Comparison of ENCODE assay signal across 19 mouse cellular contexts in the genomic region with DNA sequence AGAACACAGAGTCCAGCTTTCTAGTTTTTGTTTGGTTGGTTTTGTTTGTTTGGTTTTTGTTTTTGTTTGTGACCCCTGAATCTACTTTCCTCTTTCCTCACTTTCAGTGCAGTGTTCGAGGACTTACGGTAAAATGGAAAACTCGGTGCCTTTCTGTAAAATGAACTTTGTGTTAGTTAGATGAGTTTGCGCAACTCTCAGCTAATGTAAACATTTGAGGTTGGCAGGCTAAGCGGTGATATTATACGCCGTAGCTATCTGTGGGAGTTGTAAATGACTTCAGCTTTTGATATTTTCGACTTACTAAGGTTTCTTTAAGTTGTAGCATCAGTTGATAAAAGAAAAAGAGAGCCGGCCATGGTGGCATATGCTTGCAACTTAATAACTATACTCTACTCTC. TPM values are rescaled to one million over a fixed set of nuclear protein-coding genes. Genes with fewer than 3 reads are reported as not detected.
A peak's percentile ranks its signal among the peaks of the same experiment; 100 is the strongest.
DNase-seq lines count a peak whose midpoint lies in the region; ATAC-seq and TF ChIP-seq lines count a peak whose summit lies in the region.
"Had no signal": no experiment of that assay in that cellular context is flagged by ENCODE, and none has a peak within 500 bp of the region (broad histone marks: within the 10 kb centered on the region; RNA-seq: fewer than 3 reads in every experiment).

No protein-coding gene starts in this region.

- no peaks in the 10 kb centered on the region for H3K36me3 ChIP-seq in liver, embryonic 13.5 days
- no peaks in the 10 kb centered on the region for H3K36me3 ChIP-seq in C2C12 (ENCODE audit: control insufficient read depth, insufficient read depth)
- H3K36me3 ChIP-seq in intestine, embryonic 15.5 days: no peaks in the 10 kb centered on the region
- H3K36me3 ChIP-seq in midbrain, embryonic 16.5 days (ENCODE audit: control insufficient read depth, insufficient read depth, low read length): no peaks in the 10 kb centered on the region
- H3K36me3 ChIP-seq in hindbrain, postnatal 0 days (ENCODE audit: insufficient read depth, low read length): no peaks in the 10 kb centered on the region
- H3K36me3 ChIP-seq: embryonic facial prominence, embryonic 13.5 days; heart, embryonic 13.5 days; liver, embryonic 15.5 days; midbrain, embryonic 15.5 days had no signal

- H3K79me2 ChIP-seq in C2C12 (ENCODE audit: control insufficient read depth, insufficient read depth): no peaks in the 10 kb centered on the region

- no peak overlapping the region for H3K4me3 ChIP-seq in liver, embryonic 13.5 days (replicated peaks)
- H3K4me3 ChIP-seq in C2C12 (ENCODE audit: insufficient read depth, poor library complexity, severe bottlenecking): no peak overlapping the region
- H3K4me3 ChIP-seq in intestine, embryonic 15.5 days (replicated peaks): no peak overlapping the region
- no peak overlapping the region for H3K4me3 ChIP-seq in midbrain, embryonic 16.5 days (ENCODE audit: low read depth, low read length)
- no peak overlapping the region for H3K4me3 ChIP-seq in hindbrain, postnatal 0 days (ENCODE audit: low read length)
- H3K4me3 ChIP-seq: embryonic facial prominence, embryonic 13.5 days; heart, embryonic 13.5 days; liver, embryonic 15.5 days; midbrain, embryonic 15.5 days had no signal

- no peak overlapping the region for H3K9ac ChIP-seq in liver, embryonic 13.5 days
- H3K9ac ChIP-seq in intestine, embryonic 15.5 days: no peak overlapping the region
- H3K9ac ChIP-seq in midbrain, embryonic 16.5 days (ENCODE audit: low read depth, low read length): no peak overlapping the region
- H3K9ac ChIP-seq in hindbrain, postnatal 0 days (replicated peaks; ENCODE audit: low read length): no peak overlapping the region
- H3K9ac ChIP-seq: embryonic facial prominence, embryonic 13.5 days; forebrain, postnatal 0 days; heart, embryonic 13.5 days; liver, embryonic 15.5 days; midbrain, embryonic 15.5 days had no signal

- no peak overlapping the region for H3ac ChIP-seq in C2C12 (ENCODE audit: control insufficient read depth, insufficient read length, low read depth)

- TF ChIP-seq CTCF in C2C12 (IDR thresholded peaks at IDR 0.05; ENCODE audit: control insufficient read depth, insufficient read depth, insufficient read length): no peak
- no peak for TF ChIP-seq CTCF in hindbrain, postnatal 0 days (IDR thresholded peaks at IDR 0.05; ENCODE audit: low read depth)

- H3K9me3 ChIP-seq in liver, embryonic 13.5 days (replicated peaks): no peaks in the 10 kb centered on the region
- no peaks in the 10 kb centered on the region for H3K9me3 ChIP-seq in intestine, embryonic 15.5 days
- no peaks in the 10 kb centered on the region for H3K9me3 ChIP-seq in midbrain, embryonic 16.5 days (replicated peaks; ENCODE audit: control insufficient read depth, low read length, poor library complexity, severe bottlenecking)
- no peaks in the 10 kb centered on the region for H3K9me3 ChIP-seq in hindbrain, postnatal 0 days (ENCODE audit: low read length)
- H3K9me3 ChIP-seq: embryonic facial prominence, embryonic 13.5 days; heart, embryonic 13.5 days; liver, embryonic 15.5 days; midbrain, embryonic 15.5 days had no signal

- ATAC-seq in liver, embryonic 13.5 days (ENCODE audit: low read depth): peak; percentile 36; the same call in 1 of the 2 replicates
- peak; percentile 81 for ATAC-seq in intestine, embryonic 15.5 days
- ATAC-seq in midbrain, embryonic 16.5 days: no peak
- no peak for ATAC-seq in hindbrain, postnatal 0 days
- ATAC-seq: hindbrain, embryonic 16.5 days; midbrain, embryonic 15.5 days had no signal

- no peak for DNase-seq in liver, embryonic 13.5 days
- DNase-seq in liver: no peak
- DNase-seq in lung, postnatal 36 days: peak; percentile 53
- DNase-seq in hindbrain, postnatal 0 days (ENCODE audit: low spot score): no peak
- DNase-seq in Muller cell, postnatal 12 days (ENCODE audit: inconsistent ontology term): no peak
- DNase-seq: B cell, adult 2 months; cerebellum, adult 9-10 months; retina, postnatal 1 day; thymus, postnatal 14 days had no signal

- no peak overlapping the region for H3K4me2 ChIP-seq in liver, embryonic 13.5 days
- H3K4me2 ChIP-seq in intestine, embryonic 15.5 days (replicated peaks): 0 out of 2 replicates have a peak overlapping the region, but pooled peaks have one; percentile 17
- no peak overlapping the region for H3K4me2 ChIP-seq in midbrain, embryonic 16.5 days (ENCODE audit: low read length)
- H3K4me2 ChIP-seq in hindbrain, postnatal 0 days (ENCODE audit: low read depth, low read length): no peak overlapping the region
- H3K4me2 ChIP-seq: embryonic facial prominence, embryonic 13.5 days; heart, embryonic 13.5 days; liver, embryonic 15.5 days; midbrain, embryonic 15.5 days had no signal

- H3K27me3 ChIP-seq in liver, embryonic 13.5 days: no peaks in the 10 kb centered on the region
- H3K27me3 ChIP-seq in C2C12 (ENCODE audit: control insufficient read depth, insufficient read depth, insufficient read length): no peaks in the 10 kb centered on the region
- no peaks in the 10 kb centered on the region for H3K27me3 ChIP-seq in intestine, embryonic 15.5 days (replicated peaks)
- no peaks in the 10 kb centered on the region for H3K27me3 ChIP-seq in midbrain, embryonic 16.5 days (ENCODE audit: control insufficient read depth, insufficient read depth, low read depth, low read length)
- H3K27me3 ChIP-seq in hindbrain, postnatal 0 days (ENCODE audit: insufficient read depth, low read length): no peaks in the 10 kb centered on the region
- H3K27me3 ChIP-seq: embryonic facial prominence, embryonic 13.5 days; liver, embryonic 15.5 days; midbrain, embryonic 15.5 days had no signal

- H3K27ac ChIP-seq in liver, embryonic 13.5 days: no peak overlapping the region
- peak overlapping the region; percentile 79; the same call in 1 of the 2 replicates for H3K27ac ChIP-seq in intestine, embryonic 15.5 days
- H3K27ac ChIP-seq in midbrain, embryonic 16.5 days (ENCODE audit: low read length): no peak overlapping the region
- no peak overlapping the region for H3K27ac ChIP-seq in hindbrain, postnatal 0 days
- H3K27ac ChIP-seq: embryonic facial prominence, embryonic 13.5 days; heart, embryonic 13.5 days; liver, embryonic 15.5 days; midbrain, embryonic 15.5 days had no signal

- H3K79me3 ChIP-seq in C2C12 (ENCODE audit: low read depth): no peaks in the 10 kb centered on the region

- WGBS in liver, embryonic 13.5 days (ENCODE audit: insufficient replicate concordance): 69% methylated on average over 9 of the region's 9 CpGs
- 53% methylated on average over 9 of the region's 9 CpGs for WGBS in intestine, embryonic 15.5 days
- WGBS in midbrain, embryonic 16.5 days: 91% methylated on average over 9 of the region's 9 CpGs
- 85% methylated on average over 9 of the region's 9 CpGs for WGBS in hindbrain, postnatal 0 days

- H3K4me1 ChIP-seq in liver, embryonic 13.5 days (replicated peaks): no peaks in the 10 kb centered on the region
- H3K4me1 ChIP-seq in intestine, embryonic 15.5 days (replicated peaks): no peaks in the 10 kb centered on the region
- no peaks in the 10 kb centered on the region for H3K4me1 ChIP-seq in midbrain, embryonic 16.5 days (ENCODE audit: control insufficient read depth, insufficient read depth, low read length)
- H3K4me1 ChIP-seq in hindbrain, postnatal 0 days (ENCODE audit: insufficient read depth, low read length): no peaks in the 10 kb centered on the region
- H3K4me1 ChIP-seq: embryonic facial prominence, embryonic 13.5 days; liver, embryonic 15.5 days; midbrain, embryonic 15.5 days had no signal

TF ChIP-seq in C2C12, 6 proteins besides CTCF, POLR2A, EP300 and RAD21:
- TF ChIP-seq MYOD1 (IDR thresholded peaks at IDR 0.05; ENCODE audit: control insufficient read depth, insufficient read length, low read depth): no peak
- TF ChIP-seq FOSL1 (IDR thresholded peaks at IDR 0.05; ENCODE audit: insufficient read depth, low read length, poor library complexity, severe bottlenecking): no peak
- no peak for TF ChIP-seq USF1 (IDR thresholded peaks at IDR 0.05; ENCODE audit: low read depth)
- TF ChIP-seq MYOG (IDR thresholded peaks at IDR 0.05; ENCODE audit: control insufficient read depth, extremely low read depth, insufficient read length): no peak
- TF ChIP-seq CEBPB (IDR thresholded peaks at IDR 0.05; ENCODE audit: low read depth): peak; percentile 98

RNA-seq across cellular contexts. Expression of a gene that starts 37.0 kb away (rescaled TPM):
- 0.05 and 0.14 TPM in 2 replicates for polyA plus RNA-seq in liver, embryonic 13.5 days (2015; fragmentation: Nextera tagmentation; extraction: Ambion mirVana)
- 2.1 TPM for polyA plus RNA-seq in C2C12 (2012; fragmentation: generic; extraction: Trizol)
- 2.0 and 2.1 TPM in 2 replicates for polyA plus RNA-seq in intestine, embryonic 15.5 days (2015; fragmentation: Nextera tagmentation; extraction: Ambion mirVana)
- polyA plus RNA-seq in midbrain, embryonic 16.5 days (2015; fragmentation: Nextera tagmentation; extraction: Ambion mirVana): 1.3 and 1.6 TPM in 2 replicates
- total RNA-seq in hindbrain, postnatal 0 days (2014; rRNA removed): 4.4 and 5.7 TPM in 2 replicates
- 1.7 and 1.8 TPM in 2 replicates for polyA plus RNA-seq in hindbrain, postnatal 0 days (2015; fragmentation: Nextera tagmentation; extraction: Ambion mirVana)
- total RNA-seq: megakaryocyte-erythroid progenitor cell, adult 5-6 weeks had no signal

RNA-seq across cellular contexts. Expression of a gene that starts 40.2 kb away (rescaled TPM):
- polyA plus RNA-seq in liver, embryonic 13.5 days (2015; fragmentation: Nextera tagmentation; extraction: Ambion mirVana): 0.05 TPM in 1 of 2 replicates, not detected in the other
- polyA plus RNA-seq in C2C12 (2012; fragmentation: generic; extraction: Trizol): not detected
- not detected in 2 replicates for polyA plus RNA-seq in intestine, embryonic 15.5 days (2015; fragmentation: Nextera tagmentation; extraction: Ambion mirVana)
- polyA plus RNA-seq in midbrain, embryonic 16.5 days (2015; fragmentation: Nextera tagmentation; extraction: Ambion mirVana): not detected in 2 replicates
- total RNA-seq in hindbrain, postnatal 0 days (2014; rRNA removed): 1.1 and 1.3 TPM in 2 replicates
- polyA plus RNA-seq in hindbrain, postnatal 0 days (2015; fragmentation: Nextera tagmentation; extraction: Ambion mirVana): not detected in 2 replicates
- total RNA-seq: megakaryocyte-erythroid progenitor cell, adult 5-6 weeks had no signal
- polyA plus RNA-seq: embryonic facial prominence, embryonic 13.5 days; forebrain, postnatal 0 days; heart, embryonic 13.5 days; hindbrain, embryonic 16.5 days; liver, embryonic 15.5 days; midbrain, embryonic 15.5 days had no signal

Comparison
In these comparisons a context has a peak if more than half of its experiments do, and no peak if none do; other contexts are left out.
1. ATAC-seq: peak in liver, embryonic 13.5 days (single experiment) and intestine, embryonic 15.5 days (single experiment); none in midbrain, embryonic 16.5 days (single experiment) and hindbrain, postnatal 0 days (single experiment).